Mouse (Mus musculus) retina, embryonic 14.5 days (tissue): ENCODE data around the gene Kcnk13.

Experiments used
- DNase-seq: peaks from one replicate; pipeline ENCODE4 v3.0.0-alpha.2; 2015; ENCODE audit warnings: low spot score

The Kcnk13 gene

DNA sequence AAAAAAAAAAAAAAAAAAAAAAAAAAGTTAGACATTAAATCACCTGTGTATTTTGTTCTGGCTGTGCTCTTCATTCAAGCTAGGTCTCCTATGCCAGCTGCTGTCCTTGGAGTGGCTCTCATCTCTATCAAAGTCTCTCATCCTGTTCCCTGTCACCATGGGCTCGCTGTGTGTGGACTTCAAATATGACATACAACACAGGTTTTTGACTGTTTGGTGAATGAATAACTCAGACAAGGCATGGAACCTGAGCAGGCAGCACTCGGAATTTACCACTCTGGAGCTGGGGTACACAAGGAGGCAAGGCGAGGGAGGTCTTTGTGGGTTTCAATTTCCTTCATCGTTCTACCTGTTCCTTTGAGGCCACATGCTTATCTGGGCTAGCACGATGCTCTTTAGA lies 50.8 kb downstream of the Kcnk13 start:
- no peak for DNase-seq

- no peak for DNase-seq
These were observed 53.4 kb downstream of the Kcnk13 start for GRCm38 (mm10) chr12:100017709-100018108.

GRCm38 (mm10) chr12:100022490-100022889 lies 58.2 kb downstream of the Kcnk13 start:
- no peak for DNase-seq

DNA sequence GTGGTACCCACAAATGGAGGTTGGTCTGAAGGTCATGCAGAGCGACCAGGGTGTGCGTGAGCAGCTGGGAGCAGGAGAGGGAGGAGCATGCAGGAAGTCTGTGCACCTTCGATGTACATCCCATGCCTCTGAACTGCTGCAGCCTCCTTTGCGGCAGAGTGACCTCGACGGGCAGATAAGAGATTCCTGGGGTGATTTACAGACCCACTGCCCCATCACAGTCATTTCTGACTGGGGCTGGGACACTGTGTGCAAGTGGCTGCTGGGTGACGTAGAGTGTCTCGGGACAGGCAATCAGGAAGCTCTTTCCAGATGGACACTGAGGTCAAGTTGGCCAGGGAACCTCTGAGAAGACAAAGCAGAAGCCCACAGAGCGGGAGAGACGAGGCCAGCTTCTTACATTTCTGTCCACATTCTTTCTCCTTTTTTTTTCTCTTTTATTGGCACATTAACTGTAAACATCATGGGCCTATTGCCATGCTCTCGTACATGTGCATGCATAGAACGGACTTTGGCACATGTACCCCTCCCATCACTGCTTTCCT lies 59.6 kb downstream of the Kcnk13 start:
- no peak for DNase-seq

DNA sequence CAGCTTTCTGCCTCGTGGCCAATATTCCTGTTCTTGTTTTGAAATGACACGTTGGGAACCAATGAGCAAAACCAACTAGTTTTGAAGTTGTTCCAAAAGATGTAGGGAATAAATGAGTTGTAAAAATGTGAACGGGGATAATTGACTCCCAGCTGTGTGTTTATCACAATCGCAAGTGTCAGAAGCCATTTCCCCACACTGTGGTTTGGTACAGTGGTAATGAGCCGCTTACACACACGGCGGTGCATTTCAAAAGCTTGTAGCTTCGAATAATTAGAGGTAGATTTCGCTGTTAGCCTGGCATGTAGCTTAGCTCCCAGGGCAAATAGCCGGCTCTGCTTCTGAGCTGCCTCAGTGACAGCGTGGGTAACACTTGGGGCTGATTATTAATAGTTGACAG lies 61.4 kb downstream of the Kcnk13 start:
- peak; percentile 43 for DNase-seq

DNA sequence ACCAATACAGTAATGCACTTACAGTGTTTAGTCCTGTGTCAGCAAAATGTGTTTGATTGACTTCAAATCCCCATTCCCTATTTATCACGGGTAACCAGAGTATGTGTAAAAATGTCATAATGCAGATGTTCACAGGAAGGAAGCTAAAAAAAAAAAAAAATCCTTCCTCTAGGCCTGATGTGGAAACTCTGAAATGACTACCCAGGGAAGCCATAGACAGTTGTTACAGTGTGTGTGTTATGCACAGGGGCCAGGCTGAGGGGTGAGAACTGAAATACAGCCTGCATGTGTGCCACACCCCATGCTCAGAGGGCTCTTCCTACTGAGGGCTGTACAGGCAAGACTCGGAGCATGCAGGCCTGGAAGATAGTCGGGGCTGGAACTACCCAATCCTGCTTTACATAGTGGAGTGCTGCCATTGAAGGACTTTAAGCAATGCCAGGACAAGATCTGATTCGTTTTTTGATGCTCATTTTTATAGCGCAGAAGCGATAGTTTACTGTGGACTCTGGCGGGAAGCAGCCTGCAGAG lies 62.5 kb downstream of the Kcnk13 start:
- no peak for DNase-seq

GRCm38 (mm10) chr12:100027281-100027680 lies 63.0 kb downstream of the Kcnk13 start:
- DNase-seq, result no peak

DNA sequence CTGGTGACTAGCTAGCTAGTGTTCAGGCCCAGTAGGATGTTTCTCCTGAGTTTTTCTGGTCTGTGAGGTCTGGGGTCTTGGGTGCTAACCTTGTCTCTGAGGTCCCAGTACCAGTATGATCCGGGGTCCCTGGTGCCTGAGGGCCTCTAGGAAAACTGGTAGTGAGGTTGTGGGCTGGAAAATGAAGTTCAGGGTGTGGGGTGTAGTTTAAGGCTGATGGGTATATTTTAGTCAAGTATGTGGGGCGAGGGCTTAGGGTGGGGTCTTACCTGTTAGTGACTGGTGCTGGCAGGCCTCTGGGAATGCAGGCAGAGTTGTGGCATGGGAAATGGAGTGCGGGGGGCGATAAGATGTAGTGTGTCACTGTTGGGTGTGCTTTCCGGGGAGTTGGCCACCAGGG lies 67.4 kb downstream of the Kcnk13 start:
- no peak for DNase-seq

GRCm38 (mm10) chr12:100032521-100032920 lies 68.2 kb downstream of the Kcnk13 start:
- DNase-seq, result no peak

DNA sequence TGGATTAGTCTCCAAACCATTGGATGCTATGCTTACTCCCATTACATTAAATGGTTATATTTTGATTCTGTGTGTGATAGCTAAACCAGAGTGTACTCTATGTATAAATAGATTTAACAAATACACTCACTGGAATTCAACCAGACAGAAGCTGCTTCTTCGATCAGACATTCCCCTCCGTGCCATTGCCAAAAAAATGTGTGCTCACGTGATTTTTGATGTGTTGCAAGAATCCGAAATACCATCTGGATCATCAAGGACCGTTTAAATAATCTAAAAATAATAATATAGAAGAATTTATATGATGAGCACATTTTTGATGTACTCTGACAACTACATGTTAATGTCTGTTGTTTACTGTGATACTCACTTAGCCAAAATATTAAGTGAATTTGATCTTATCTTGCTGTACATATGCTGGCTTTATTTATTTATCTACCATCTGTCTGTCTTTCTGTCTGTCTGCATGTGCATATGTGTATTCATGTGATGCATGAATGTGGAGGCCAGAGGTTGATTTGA lies 74.5 kb downstream of the Kcnk13 start:
- no peak for DNase-seq

DNA sequence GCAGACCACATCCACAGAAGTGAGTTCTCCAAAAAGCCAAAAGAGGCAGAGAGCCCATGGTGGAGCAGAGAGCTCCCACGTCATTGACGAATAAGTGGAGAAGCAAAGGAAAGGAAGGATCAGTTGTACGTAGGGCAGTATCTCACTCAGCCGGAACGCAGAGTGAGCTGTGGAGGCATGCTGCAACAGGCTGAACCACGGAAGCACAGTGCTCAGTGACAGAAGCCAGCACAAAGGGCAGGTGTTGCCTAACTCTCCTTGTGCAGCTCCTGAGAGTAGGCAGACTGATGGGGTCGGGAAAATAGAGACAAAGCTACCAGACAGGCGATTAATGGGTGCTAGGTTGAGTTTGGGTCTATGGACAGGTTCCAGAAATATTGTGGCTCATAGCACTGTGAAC lies 77.8 kb downstream of the Kcnk13 start:
- DNase-seq, result no peak

GRCm38 (mm10) chr12:100044704-100045103 lies 80.4 kb downstream of the Kcnk13 start:
- DNase-seq, result no peak

DNA sequence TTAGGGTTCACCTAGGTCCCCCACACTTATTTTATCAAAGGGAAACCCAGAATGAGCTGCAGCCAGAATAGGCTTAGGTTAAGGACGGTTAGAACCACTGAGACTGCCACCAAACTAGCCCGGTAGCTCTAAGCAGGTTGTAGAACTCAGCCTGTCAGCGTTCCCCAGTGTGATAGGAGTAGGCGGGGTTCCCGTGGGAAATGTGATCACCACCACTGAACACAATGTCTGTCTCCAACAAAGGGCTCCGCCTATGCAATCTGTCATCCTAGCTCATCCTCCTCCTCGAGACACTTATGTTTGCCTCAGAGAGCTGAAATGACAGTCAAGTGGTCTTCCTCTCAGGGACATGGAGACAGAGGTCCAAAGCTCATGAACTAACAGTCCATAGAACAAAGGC lies 86.3 kb downstream of the Kcnk13 start:
- no peak for DNase-seq

- DNase-seq, result no peak
These were observed 89.3 kb downstream of the Kcnk13 start for GRCm38 (mm10) chr12:100053617-100054016.

- DNase-seq, result no peak
These were observed 96.8 kb downstream of the Kcnk13 start for GRCm38 (mm10) chr12:100061071-100061470.

DNA sequence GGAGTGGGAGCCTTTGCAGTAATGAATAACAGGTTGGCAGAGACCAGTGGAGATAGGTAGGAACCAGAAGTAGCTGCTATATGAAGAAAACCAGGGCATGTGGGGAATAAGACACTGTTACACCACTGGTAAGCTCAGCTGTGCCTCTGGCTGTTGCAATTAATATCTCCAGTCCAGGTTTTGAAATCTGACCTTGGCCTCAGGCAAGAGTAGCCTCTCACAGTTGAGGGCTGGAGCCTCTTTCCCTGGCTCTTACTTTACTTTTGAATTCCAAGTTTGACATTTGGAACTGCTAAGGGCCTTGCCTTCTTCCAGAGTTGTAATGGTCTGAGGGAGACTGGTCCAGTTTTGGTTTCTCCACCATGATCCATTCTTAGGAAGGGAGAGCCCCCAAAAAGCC lies 97.5 kb downstream of the Kcnk13 start:
- no peak for DNase-seq

DNA sequence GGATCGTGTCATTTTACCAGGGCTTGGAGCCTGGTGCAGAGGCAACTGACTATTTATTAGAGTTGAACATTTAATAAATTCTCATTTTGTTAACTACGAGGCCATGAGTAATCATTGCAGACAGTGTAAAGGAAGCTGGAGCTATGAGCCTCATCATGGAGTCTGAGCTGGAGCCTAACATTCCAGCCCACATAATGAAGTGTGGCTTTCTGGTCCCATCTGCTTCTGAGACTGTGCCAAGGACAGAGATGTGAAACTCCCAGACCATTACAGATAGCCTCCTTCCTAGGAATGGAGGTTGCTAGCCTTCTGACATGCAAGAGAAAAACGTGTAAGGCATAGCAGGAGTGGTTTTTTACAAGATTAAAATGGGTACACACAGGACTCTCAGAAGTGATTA lies 98.3 kb downstream of the Kcnk13 start:
- DNase-seq, result no peak

DNA sequence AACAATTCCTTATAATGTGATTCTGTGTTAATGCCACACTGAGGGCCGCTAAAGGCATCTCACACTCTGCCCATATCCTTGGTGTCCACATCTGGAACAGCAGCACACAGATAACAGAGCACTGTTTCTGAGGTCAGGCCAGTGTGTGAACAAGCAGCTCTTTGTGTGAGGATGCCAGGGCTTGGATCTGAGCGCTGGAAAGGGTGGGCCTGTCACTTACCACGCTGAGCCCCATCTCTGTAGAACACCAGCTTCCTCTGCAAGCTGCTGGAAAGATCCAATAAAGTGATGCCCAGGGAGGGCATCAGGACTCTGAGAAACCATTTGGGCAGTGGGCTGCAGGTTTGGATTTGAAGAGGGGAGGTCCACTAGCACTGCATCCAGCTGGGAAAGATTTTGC lies 100.8 kb downstream of the Kcnk13 start:
- no peak for DNase-seq

DNA sequence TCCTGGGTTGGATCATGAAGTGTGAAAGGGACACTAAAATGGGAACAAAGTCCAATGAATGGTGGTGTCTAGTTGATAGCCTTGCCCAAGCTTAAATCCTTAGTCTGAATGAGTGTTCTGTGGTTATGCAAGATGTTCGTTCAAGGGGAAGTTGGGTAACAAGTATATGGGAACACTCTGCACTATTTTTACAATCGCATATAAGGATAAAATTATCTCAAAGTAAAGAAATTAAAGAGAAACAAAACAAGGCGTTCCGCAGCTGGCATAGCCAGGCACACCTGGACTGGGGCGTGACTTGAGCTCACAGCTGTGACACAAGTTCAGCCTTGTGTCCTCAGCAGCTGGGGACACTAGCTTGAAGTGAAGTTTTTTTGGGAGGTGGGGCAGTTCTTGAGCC lies 103.2 kb downstream of the Kcnk13 start:
- DNase-seq, result no peak

DNA sequence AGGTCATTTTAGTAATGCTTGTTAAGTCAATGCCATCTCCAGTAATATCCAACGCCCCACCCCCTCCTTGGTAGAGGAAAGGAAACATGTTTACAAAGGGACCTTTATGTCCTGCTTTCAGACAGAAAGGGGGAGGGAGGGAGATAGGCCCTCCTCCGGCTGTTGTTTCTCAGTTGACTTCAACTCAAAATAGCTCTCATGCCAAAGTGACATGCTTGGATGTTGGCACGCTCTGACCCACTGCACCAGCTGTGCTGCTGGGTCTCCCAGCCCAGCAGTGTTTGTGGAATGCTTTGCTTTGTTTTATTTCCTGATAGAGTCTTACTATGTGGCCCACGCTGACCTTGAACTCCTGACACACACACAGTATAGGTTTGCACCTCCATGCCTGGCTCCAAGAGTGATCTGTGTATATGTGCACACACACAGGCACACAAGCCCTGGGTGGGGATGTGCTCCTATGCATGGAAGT lies 108.9 kb downstream of the Kcnk13 start:
- peak; percentile 6 for DNase-seq

- peak; percentile 47 for DNase-seq
These were observed 111.4 kb downstream of the Kcnk13 start for GRCm38 (mm10) chr12:100075715-100076114.

GRCm38 (mm10) chr12:100079636-100080286 lies 115.5 kb downstream of the Kcnk13 start:
- DNase-seq, result no peak

GRCm38 (mm10) chr12:100088026-100088425 lies 123.7 kb downstream of the Kcnk13 start:
- no peak for DNase-seq

GRCm38 (mm10) chr12:100089265-100089664 lies 125.0 kb downstream of the Kcnk13 start:
- no peak for DNase-seq
